Mouse (Mus musculus): ENCODE measurements around the gene 4931422A03Rik. TPM values are rescaled to one million over a fixed set of nuclear protein-coding genes. Genes with fewer than 3 reads are reported as not detected.

Gene 4931422A03Rik
- total RNA-seq, 2 experiments from 2014 or later, result not detected

GRCm38 (mm10) chr2:103971838-103972237 is 56.3 kb downstream of the 4931422A03Rik start:
- intact Hi-C loops (cut with DNase I), result loop anchor here (2.0 to 5.0 kb wide), 4 partner anchors 71 to 615 kb away; partner anchors contain the start of genes Abtb2 and Nat10
- DNase-seq, result no peak

GRCm38 (mm10) chr2:103970791-103971649 is 57.1 kb downstream of the 4931422A03Rik start:
- DNase-seq, result peak; percentile 34 to 49
- intact Hi-C loops (cut with DNase I), result loop anchor here (2.0 to 5.0 kb wide), 4 partner anchors 70 to 616 kb away; partner anchors contain the start of genes Abtb2 and Nat10

GRCm38 (mm10) chr2:103970041-103970790 is 57.9 kb downstream of the 4931422A03Rik start:
- intact Hi-C loops (cut with DNase I), result loop anchor here (2.0 to 5.0 kb wide), 4 partner anchors 69 to 617 kb away; partner anchors contain the start of genes Abtb2 and Nat10
- DNase-seq, result peak; percentile 64 to 81

GRCm38 (mm10) chr2:103969437-103970040 is 58.6 kb downstream of the 4931422A03Rik start:
- peak; percentile 71 to 76 for DNase-seq
- intact Hi-C loops (cut with DNase I), result loop anchor here (2.0 to 5.0 kb wide), 6 partner anchors 35 to 618 kb away; partner anchors contain the start of genes Abtb2, Caprin1 and Nat10

- intact Hi-C loops (cut with DNase I), result loop anchor here (2.0 to 5.0 kb wide), 2 partner anchors 34 to 172 kb away; partner anchors contain the start of gene Caprin1
- DNase-seq, result no peak
These were observed 59.2 kb downstream of the 4931422A03Rik start for GRCm38 (mm10) chr2:103968919-103969436.

GRCm38 (mm10) chr2:103968186-103968585 is 60.0 kb downstream of the 4931422A03Rik start:
- intact Hi-C loops (cut with DNase I), result loop anchor here (2.0 to 5.0 kb wide), 2 partner anchors 33 to 171 kb away; partner anchors contain the start of gene Caprin1
- DNase-seq, result no peak

- no peak for DNase-seq
- intact Hi-C loops (cut with DNase I), result loop anchor here (5.0 kb wide), 1 partner anchor 168 kb away; the partner anchor contains the start of gene Caprin1
These were observed 62.8 kb downstream of the 4931422A03Rik start for GRCm38 (mm10) chr2:103965391-103965790.

GRCm38 (mm10) chr2:103962349-103962748 is 65.8 kb downstream of the 4931422A03Rik start:
- no peak for DNase-seq
- intact Hi-C loops (cut with DNase I), result no loop called here

GRCm38 (mm10) chr2:103959574-103959973 is 68.6 kb downstream of the 4931422A03Rik start:
- intact Hi-C loops (cut with DNase I), result no loop called here

GRCm38 (mm10) chr2:103959066-103959465 is 69.1 kb downstream of the 4931422A03Rik start:
- intact Hi-C loops (cut with DNase I), result no loop called here
- no peak for DNase-seq

More at GRCm38 (mm10) chr2:103959574-103959973, 68.6 kb downstream of the 4931422A03Rik start:
- DNase-seq, result no peak

GRCm38 (mm10) chr2:103958634-103959033 is 69.5 kb downstream of the 4931422A03Rik start:
- intact Hi-C loops (cut with DNase I), result no loop called here
- DNase-seq, result no peak

- DNase-seq, result no peak
- intact Hi-C loops (cut with DNase I), result no loop called here
These were observed 70.3 kb downstream of the 4931422A03Rik start, which contains the start of gene Lmo2 for GRCm38 (mm10) chr2:103957649-103958546. Gene Lmo2 (plus strand): TSS chr2:103957986.

- intact Hi-C loops (cut with DNase I), result no loop called here
These were observed 71.3 kb downstream of the 4931422A03Rik start for GRCm38 (mm10) chr2:103956867-103957266.

GRCm38 (mm10) chr2:103955714-103956113 is 72.4 kb downstream of the 4931422A03Rik start:
- no peak for DNase-seq
- intact Hi-C loops (cut with DNase I), result no loop called here

More at GRCm38 (mm10) chr2:103956867-103957266, 71.3 kb downstream of the 4931422A03Rik start:
- no peak for DNase-seq

- intact Hi-C loops (cut with DNase I), result no loop called here
- no peak for DNase-seq
These were observed 74.9 kb downstream of the 4931422A03Rik start for GRCm38 (mm10) chr2:103953050-103953835.

GRCm38 (mm10) chr2:103947982-103948655 is 80.0 kb downstream of the 4931422A03Rik start:
- DNase-seq, result no peak
- intact Hi-C loops (cut with DNase I), result no loop called here

GRCm38 (mm10) chr2:103946892-103947291 is 81.3 kb downstream of the 4931422A03Rik start:
- intact Hi-C loops (cut with DNase I), result no loop called here
- no peak for DNase-seq
